Mouse (Mus musculus) embryonic facial prominence, embryonic 13.5 days (tissue): ENCODE results near the gene Olfr504. TPM values are rescaled to one million over a fixed set of nuclear protein-coding genes. Genes with fewer than 3 reads are reported as not detected.
"Not testable (repeated sequence)": the region's sequence is repeated elsewhere in the genome, so short reads cannot be mapped to it uniquely, and the experiment has no call there.

ENCODE experiments used
- ATAC-seq: fragments of 200-750 bp; cut with Nextera tagmentation; 2 replicates; pipeline ENCODE4 v1.8.0; 2017; ENCODE audit warnings: low read depth; ENCODE audit not compliant: insufficient number of reproducible peaks, insufficient read depth, low FRiP score, low TSS enrichment
- H3K27ac ChIP-seq: fragments of 300-500 bp; sonication (generic); 2 replicates; pipeline ENCODE4 v1.5.1; 2015; ENCODE audit warnings: moderate library complexity, mild to moderate bottlenecking, inconsistent platforms
- H3K27me3 ChIP-seq: fragments of 300-500 bp; sonication (generic); 2 replicates; pipeline ENCODE4 v1.6.1; 2015; ENCODE audit warnings: mild to moderate bottlenecking, inconsistent platforms
- H3K36me3 ChIP-seq: fragments of 300-500 bp; sonication (generic); 2 replicates; pipeline ENCODE4 v1.6.1; 2015; ENCODE audit warnings: mild to moderate bottlenecking, inconsistent platforms
- H3K4me1 ChIP-seq: fragments of 300-500 bp; sonication (generic); 2 replicates; pipeline ENCODE4 v1.6.1; 2015; ENCODE audit warnings: inconsistent platforms
- H3K4me2 ChIP-seq: fragments of 300-500 bp; sonication (generic); 2 replicates; pipeline ENCODE4 v1.6.1; 2015; ENCODE audit warnings: moderate library complexity, mild to moderate bottlenecking, inconsistent platforms
- H3K4me3 ChIP-seq: fragments of 300-500 bp; sonication (generic); 2 replicates; pipeline ENCODE4 v1.5.1; 2015; ENCODE audit warnings: mild to moderate bottlenecking, inconsistent platforms
- H3K9ac ChIP-seq: fragments of 300-500 bp; sonication (generic); 2 replicates; pipeline ENCODE4 v1.6.1; 2015; ENCODE audit warnings: mild to moderate bottlenecking, inconsistent platforms
- H3K9me3 ChIP-seq: fragments of 300-500 bp; sonication (generic); 2 replicates; pipeline ENCODE4 v1.6.1; 2016; ENCODE audit warnings: inconsistent platforms
- WGBS: fragments of 180-500 bp; shearing (Covaris S2); methylation state at CpG from one replicate; pipeline ENCODE4 v1.1.7; 2015; ENCODE audit warnings: mixed read lengths; 5-methylcytosine and 5-hydroxymethylcytosine counted together
- polyA plus RNA-seq: library from polyadenylated mRNA; unstranded; fragments of >200 nt; fragmentation: Nextera tagmentation; extraction: Ambion mirVana; gene quantifications from 2 replicates; pipeline ENCODE4 v1.2.1, GENCODE M21; 2015

The Olfr504 gene
- polyA plus RNA-seq = not detected in 2 replicates

DNA sequence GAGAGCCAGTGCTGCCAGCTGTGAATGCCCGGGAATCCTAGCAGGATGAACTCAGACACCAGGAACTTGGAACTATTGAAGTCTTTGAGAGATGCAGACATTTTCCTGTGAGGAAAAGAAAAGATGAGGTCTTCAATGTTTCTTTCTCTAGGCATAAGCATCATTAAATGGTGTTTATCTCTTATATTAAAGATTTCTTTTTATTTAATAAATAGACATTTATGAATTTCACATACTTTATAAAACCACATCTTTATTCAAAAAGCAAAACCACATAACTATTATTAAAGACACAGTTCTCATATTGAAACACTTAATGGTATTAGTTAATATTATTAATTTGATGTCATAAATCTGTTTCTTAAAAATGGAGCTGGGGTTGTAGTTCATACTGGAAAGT, at the start of gene Olfr504:
Gene Olfr504 (minus strand): TSS at position 101 of the 400 bp plus-strand sequence.
- Histone ChIP-seq H3K4me2 (no peak within 1 kb of the TSS), H3K9me3 (peaks cover 4% of the 10 kb centered on the region), H3K9ac (no peak within 1 kb of the TSS), H3K27me3 (no peaks in the 10 kb centered on the region), H3K36me3 (no peaks in the 10 kb centered on the region), H3K4me3 (no peak within 1 kb of the TSS), H3K27ac (no peak within 1 kb of the TSS), H3K4me1 (no peaks in the 10 kb centered on the region)
- no peak for ATAC-seq
- 91% methylated on average over 1 of the region's 1 CpGs for WGBS

DNA sequence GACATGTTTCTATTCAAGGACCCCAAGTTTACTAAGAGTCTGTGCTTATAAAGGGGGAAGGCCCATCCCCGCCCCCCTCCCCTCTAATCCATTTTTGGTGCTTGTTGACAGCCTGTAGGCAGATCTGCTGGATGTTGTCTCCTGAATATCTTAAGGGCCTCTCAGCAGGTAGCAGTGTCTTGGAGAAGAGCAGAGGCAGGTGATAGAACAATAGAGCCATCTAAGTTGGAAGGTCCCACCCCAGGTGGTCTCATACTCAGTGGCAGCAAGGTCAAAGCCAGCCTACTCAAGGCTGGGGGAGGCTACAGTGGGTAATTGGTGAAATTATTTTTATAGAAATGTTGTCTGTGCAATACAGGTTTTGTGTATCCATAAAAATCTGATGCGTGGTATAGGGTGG, 48.5 kb upstream of the Olfr504 start:
- 87% methylated on average over 2 of the region's 2 CpGs for WGBS
- ATAC-seq = no peak
- Histone ChIP-seq H3K4me3 (no peak overlapping the region), H3K36me3 (no peaks in the 10 kb centered on the region), H3K4me2 (no peak overlapping the region), H3K9me3 (no peaks in the 10 kb centered on the region), H3K4me1 (no peaks in the 10 kb centered on the region), H3K27ac (no peak overlapping the region), H3K27me3 (no peaks in the 10 kb centered on the region), H3K9ac (no peak overlapping the region)

DNA sequence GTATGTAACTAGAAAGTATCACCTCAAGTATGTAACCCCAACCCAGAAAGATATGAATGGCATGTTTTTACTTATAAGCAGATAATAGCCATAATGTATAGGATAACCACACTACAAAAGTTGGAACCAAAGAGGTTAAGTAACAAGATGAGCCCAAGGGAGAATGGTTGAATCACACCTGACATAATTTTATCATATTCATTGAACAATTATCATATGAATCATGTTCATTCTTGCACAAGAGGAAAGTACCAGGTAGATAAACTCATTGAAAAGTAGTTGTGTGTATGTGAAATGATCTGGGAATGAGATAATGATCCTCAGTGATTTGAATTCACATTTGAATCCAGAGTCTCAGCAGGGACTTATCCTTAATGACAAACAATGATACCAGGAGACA, 44.9 kb upstream of the Olfr504 start, which contains the start of gene Olfr506:
Gene Olfr506 (plus strand): TSS at position 301 of the 400 bp plus-strand sequence.
- Histone ChIP-seq H3K4me1 (no peaks in the 10 kb centered on the region), H3K9me3 (no peaks in the 10 kb centered on the region), H3K36me3 (no peaks in the 10 kb centered on the region), H3K4me2 (no peak within 1 kb of the TSS), H3K9ac (no peak within 1 kb of the TSS), H3K27me3 (no peaks in the 10 kb centered on the region), H3K4me3 (no peak within 1 kb of the TSS), H3K27ac (no peak within 1 kb of the TSS)
- ATAC-seq = no peak

DNA sequence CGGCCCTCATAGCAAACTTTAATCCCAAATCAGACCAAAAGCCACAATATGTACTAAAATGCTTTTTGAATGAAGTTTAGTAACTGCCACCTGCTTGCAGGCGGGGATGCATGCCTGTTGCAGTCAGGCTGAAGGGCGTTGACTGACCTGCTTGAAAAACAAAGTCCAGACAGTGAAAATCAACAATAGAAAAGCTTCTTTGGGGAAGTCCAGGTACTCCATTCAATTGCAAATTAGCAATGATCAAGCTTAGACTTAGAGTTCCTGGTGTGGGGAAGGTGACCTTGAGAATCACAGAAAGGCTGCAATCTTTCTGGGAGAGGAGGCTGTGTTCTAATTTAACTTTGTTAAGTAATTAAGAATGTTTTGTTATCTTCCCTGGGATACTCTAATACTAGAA, 36.3 kb upstream of the Olfr504 start:
- H3K4me2 ChIP-seq, H3K9ac ChIP-seq, H3K27ac ChIP-seq, ATAC-seq, H3K9me3 ChIP-seq, H3K4me1 ChIP-seq, H3K4me3 ChIP-seq, H3K27me3 ChIP-seq, H3K36me3 ChIP-seq: not testable (repeated sequence)
- WGBS = 77% methylated on average over 3 of the region's 3 CpGs

DNA sequence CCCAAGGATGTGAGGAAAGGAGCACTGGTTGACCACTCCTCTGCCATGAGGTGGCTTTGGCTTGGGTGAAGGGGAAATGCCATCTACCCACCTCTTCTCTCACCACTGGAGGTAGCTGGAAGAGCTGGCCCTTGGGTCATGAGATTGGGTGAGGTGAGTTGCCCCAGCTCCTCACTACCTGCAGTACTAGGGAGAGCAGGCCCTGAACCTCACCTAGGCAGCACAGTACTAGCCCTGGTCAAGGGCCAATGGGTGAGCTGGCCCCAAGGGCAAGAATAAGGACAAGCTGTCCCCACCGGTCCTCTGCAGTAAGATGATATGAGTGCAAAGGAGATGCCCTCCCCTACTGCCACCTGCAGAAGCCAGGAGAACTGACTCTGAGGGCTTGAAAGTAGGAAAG, 24.2 kb upstream of the Olfr504 start:
- ATAC-seq = no peak
- H3K4me2 ChIP-seq = no peak overlapping the region

DNA sequence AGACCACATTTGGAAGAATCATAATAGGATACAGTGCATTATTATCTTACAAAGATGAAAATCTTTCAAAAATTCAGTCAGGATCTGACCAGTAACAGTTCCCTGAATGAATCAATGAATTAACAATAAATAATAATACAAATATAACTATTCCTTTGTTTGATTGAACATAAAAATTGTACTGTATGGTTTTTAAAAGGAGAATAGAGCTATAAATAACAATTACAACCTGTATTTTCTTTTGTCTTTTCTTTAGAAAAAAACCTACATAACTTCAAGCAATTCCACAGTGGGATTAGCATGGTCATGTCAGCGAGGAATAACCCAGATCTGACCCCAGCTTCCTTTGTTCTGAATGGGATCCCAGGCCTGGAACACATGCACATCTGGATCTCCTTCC, 21.4 kb downstream of the Olfr504 start, which contains the start of gene Olfr503:
Gene Olfr503 (plus strand): TSS at position 301 of the 400 bp plus-strand sequence.
- not testable (repeated sequence) for ATAC-seq, H3K27me3 ChIP-seq, H3K9me3 ChIP-seq, H3K4me2 ChIP-seq, H3K9ac ChIP-seq, H3K36me3 ChIP-seq, H3K4me1 ChIP-seq, H3K27ac ChIP-seq, H3K4me3 ChIP-seq
- WGBS = 46% methylated on average over 1 of the region's 1 CpGs

More for the DNA sequence above, 24.2 kb upstream of the Olfr504 start:
- Histone ChIP-seq H3K27me3 (no peaks in the 10 kb centered on the region), H3K4me3 (no peak overlapping the region), H3K27ac (no peak overlapping the region), H3K36me3 (no peaks in the 10 kb centered on the region), H3K9ac (no peak overlapping the region), H3K9me3 (no peaks in the 10 kb centered on the region), H3K4me1 (no peaks in the 10 kb centered on the region)
- 90% methylated on average over 1 of the region's 1 CpGs for WGBS

DNA sequence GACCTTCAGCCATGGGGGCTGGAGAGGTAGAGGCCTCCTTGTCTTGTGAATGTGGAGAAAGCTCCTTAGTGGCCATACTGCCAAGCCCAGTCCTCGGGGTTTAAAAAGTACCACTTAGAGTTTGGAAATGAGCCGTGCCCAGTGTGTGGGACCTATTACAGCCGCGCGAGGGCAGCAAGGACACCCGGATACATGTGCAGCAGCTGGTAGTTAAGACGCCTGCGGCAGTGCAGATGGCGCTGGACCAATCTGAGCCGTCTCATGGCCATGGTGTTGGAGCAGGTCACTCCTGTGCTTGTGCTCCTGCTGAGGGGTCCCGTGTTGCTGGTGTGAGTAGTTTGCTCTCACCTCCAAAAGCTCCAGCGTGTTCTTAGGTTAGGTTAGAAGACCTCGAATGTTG, 23.2 kb downstream of the Olfr504 start:
- Histone ChIP-seq H3K27ac (no peak overlapping the region), H3K27me3 (no peaks in the 10 kb centered on the region), H3K4me1 (no peaks in the 10 kb centered on the region), H3K4me3 (no peak overlapping the region), H3K9me3 (no peaks in the 10 kb centered on the region), H3K4me2 (no peak overlapping the region), H3K36me3 (no peaks in the 10 kb centered on the region), H3K9ac (no peak overlapping the region)
- ATAC-seq = no peak
- WGBS = 85% methylated on average over 13 of the region's 13 CpGs

DNA sequence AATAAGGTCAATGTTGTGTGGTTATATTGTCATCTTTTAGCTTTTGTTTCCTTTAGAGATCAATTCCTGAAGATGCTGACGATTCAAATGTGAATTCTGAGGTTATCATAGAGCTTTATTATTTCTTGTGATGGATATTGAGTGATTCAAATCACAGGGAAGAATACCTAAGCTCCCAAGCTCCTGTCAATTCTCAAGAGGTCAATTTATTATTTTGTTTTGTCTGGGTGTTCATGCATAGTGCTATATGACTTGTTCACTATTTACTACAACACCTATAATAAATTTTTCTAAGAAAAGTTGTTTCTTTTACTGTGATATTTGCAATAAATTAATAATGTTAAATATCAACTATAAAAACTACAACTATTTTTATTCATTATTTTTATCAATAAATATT, 40.6 kb downstream of the Olfr504 start, which contains the start of gene Olfr502:
Gene Olfr502 (minus strand): TSS at position 101 of the 400 bp plus-strand sequence.
- H3K27ac ChIP-seq = no peak within 1 kb of the TSS
- no peak within 1 kb of the TSS for H3K9ac ChIP-seq
- no peak within 1 kb of the TSS for H3K4me3 ChIP-seq
- WGBS = 79% methylated on average over 1 of the region's 1 CpGs
- no peak for ATAC-seq
- H3K36me3 ChIP-seq = no peaks in the 10 kb centered on the region
- no peaks in the 10 kb centered on the region for H3K9me3 ChIP-seq
- H3K27me3 ChIP-seq = no peaks in the 10 kb centered on the region
- no peak within 1 kb of the TSS for H3K4me2 ChIP-seq
- no peaks in the 10 kb centered on the region for H3K4me1 ChIP-seq

Other genes starting within 250 kb of the Olfr504 start
- 0.30 TPM in 1 of 2 replicates, not detected in the other for gene Olfr492, start 242.1 kb downstream of the Olfr504 start, polyA plus RNA-seq
- gene Olfr493, start 218.8 kb downstream of the Olfr504 start, polyA plus RNA-seq = not detected in 2 replicates
- not detected in 2 replicates for gene Olfr494, start 200.5 kb downstream of the Olfr504 start, polyA plus RNA-seq
- gene Olfr495, start 172.6 kb downstream of the Olfr504 start, polyA plus RNA-seq = not detected in 2 replicates
- not detected in 2 replicates for gene Olfr497, start 145.4 kb downstream of the Olfr504 start, polyA plus RNA-seq
- 0.11 TPM in 1 of 2 replicates, not detected in the other for gene Olfr498, start 100.5 kb downstream of the Olfr504 start, polyA plus RNA-seq
- 0.17 TPM in 1 of 2 replicates, not detected in the other for gene Olfr502, start 40.7 kb downstream of the Olfr504 start, polyA plus RNA-seq
- not detected in 2 replicates for gene Olfr503, start 21.3 kb downstream of the Olfr504 start, polyA plus RNA-seq
- gene Olfr506, start 45.0 kb upstream of the Olfr504 start, polyA plus RNA-seq = not detected in 2 replicates
- gene Olfr507, start 56.0 kb upstream of the Olfr504 start, polyA plus RNA-seq = not detected in 2 replicates
- not detected in 2 replicates for gene Olfr508, start 64.2 kb upstream of the Olfr504 start, polyA plus RNA-seq
- gene Olfr509, start 86.1 kb upstream of the Olfr504 start, polyA plus RNA-seq = 0.06 and 0.25 TPM in 2 replicates
- not detected in 2 replicates for gene Olfr510, start 100.6 kb upstream of the Olfr504 start, polyA plus RNA-seq
- not detected in 2 replicates for gene Olfr512, start 147.5 kb upstream of the Olfr504 start, polyA plus RNA-seq
- not detected in 2 replicates for gene Olfr513, start 185.2 kb upstream of the Olfr504 start, polyA plus RNA-seq